Mouse (Mus musculus) kidney, adult 8-10 months (tissue): ENCODE measurements around the gene Agbl5.

ENCODE experiments used
- DNase-seq, 2 experiments: peaks; one replicate each; pipeline ENCODE4 v3.0.0; 2022

Agbl5 gene

GRCm38 (mm10) chr5:30887858-30888336 lies 597 bp upstream of the Agbl5 start:
- peak; percentile 93 to 96 for DNase-seq

DNA sequence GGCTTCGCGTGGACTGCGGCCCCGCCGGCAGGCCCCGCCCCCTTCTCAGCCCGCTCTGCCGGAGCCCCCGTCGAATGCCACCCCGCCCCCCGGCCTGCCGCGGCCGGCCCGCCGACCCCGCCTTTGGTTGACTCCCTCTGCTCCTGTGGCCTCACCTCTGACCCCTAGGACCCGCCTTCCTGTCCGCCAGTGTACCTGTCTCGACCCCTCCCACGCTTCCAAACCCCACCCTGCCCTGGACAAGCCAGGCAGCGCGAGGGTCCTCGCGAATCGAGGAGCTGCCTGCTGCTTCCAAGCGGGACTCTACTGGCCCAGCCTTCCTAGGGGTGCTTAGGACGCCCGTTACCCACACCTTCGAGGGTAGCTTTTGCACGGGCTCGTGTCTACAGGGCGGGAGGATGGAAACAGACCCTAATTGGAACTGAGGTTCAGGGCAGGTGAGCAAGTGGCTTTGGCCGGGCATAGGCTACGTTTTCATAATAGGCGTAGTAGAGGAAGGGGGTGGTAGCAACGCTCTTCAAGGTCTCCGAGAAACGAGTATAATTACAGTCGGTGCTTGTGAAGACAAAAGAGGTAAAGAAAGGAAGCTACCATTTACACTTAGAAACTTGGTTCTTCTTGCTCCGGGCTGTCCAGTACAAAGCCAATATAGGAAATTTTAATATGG lies 727 bp downstream of the Agbl5 start:
- DNase-seq = no peak

DNA sequence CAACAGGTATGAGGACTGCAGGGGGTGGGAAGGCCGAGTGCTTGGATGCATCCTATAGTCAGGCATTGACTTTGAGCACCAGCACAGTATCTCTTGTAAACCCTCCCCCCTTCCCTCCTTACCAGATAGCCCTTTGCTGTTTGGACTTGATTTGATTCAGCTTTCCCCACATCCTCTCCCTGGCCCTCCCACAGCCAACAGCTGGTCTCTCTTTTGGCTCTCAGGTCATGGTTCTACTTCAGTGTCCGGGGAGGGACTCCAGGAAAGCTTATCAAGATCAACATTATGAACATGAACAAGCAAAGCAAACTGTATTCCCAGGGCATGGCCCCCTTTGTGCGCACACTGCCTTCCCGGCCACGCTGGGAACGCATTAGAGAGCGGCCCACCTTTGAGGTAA lies 1.9 kb downstream of the Agbl5 start:
- DNase-seq = no peak

- DNase-seq = no peak
Observed at GRCm38 (mm10) chr5:30901860-30902259, 13.4 kb downstream of the Agbl5 start.

DNA sequence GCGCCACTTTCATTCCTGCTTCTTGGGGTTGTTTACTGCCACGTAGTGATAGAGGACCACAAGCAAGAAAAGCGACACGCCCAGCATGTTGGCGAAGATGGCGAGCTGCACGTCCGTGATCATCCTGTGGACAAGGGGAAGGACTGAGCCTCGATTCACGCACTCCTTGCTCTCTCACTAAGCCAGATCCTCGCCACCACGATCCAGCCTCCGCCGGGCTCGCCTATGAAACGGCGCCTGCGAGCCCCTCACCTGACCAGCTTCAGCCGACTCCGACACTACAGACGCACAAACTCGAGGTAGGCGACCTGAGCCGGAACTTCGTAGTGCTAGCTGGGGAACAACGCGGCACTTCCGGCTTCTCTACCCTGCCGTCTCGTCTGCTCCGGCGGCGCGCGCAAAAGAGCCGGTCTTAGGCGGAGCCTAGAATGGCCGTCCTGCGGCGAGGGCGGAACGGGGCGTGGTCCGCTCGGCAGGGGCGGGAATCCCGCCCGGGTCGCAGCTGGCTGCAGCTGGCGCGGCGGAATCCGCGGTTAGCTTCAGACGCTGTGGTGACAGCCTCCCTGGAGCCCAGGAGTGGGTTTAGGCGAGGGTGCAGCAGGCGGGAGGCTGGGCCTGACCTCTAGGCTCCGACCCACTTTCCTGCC lies 19.0 kb downstream of the Agbl5 start, which contains the start of gene Ost4:
Gene Ost4 (minus strand): TSS at position 376 of the 647 bp plus-strand sequence.
- peak; percentile 97 to 98 for DNase-seq

DNA sequence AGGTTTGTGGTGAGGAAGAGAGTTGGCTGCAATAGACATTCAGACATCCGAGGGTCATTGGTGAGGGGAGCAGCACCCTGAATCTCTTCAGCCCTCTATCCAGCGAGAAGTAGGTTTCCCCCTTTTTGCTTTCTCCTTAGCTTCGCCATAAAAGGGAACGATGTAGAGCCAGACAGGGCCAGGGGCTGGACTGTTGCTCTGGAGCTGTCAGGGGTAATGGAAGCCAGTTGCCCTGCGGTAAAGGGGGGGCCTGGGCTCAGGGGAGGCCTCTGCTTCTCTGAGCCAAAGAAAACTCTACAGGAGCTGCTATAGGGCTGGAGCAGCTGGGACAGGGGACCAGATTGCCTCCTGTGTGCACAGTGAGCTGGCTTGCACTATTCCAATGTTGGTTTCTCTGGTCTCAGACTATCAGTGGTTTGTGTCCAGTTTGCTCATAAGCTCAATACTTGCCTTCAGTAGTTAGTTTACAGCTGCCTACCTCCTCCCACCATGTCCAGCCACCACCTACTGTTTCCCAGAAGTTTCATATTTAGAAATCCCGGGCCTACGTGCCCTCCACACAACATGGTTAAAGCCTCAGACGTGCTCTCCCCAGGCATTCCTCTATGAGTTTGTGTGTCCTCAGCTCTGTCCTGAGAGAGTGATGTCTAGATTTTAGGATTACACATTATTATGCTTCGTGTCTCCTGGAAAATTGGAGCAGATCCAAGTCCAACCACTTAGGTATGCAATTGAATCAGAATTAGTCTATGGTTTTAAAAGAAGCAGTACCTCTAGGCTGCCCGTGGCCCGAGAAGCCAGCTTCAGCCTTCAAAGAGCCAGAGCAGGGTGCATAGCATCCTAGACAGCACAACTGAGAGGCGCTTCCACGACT lies 20.2 kb downstream of the Agbl5 start:
- DNase-seq = no peak

GRCm38 (mm10) chr5:30909300-30909659 lies 20.8 kb downstream of the Agbl5 start:
- peak; percentile 81 to 89 for DNase-seq

GRCm38 (mm10) chr5:30909863-30910262 lies 21.4 kb downstream of the Agbl5 start:
- no peak for DNase-seq

DNA sequence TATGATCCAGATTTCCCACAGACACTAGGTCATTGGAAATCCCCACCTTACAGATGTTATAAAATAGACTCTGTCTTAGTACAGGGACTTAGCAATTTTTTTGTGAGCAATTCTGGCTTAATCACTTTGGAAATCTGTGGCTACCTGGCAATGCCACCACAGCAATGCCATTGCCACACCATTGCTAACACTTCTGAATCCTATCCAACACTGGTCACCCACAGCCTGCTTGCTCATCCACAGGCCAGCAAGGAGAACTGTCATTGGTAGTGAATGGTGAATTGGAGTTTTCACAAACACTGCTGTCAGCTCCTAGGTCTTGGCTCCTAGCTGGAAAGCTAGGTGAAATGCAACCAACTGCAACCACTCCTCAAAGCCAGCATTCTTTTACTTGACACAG lies 22.0 kb downstream of the Agbl5 start:
- DNase-seq = peak in 1 of 2 experiments; percentile 45

GRCm38 (mm10) chr5:30912156-30912555 lies 23.7 kb downstream of the Agbl5 start:
- DNase-seq = no peak

DNA sequence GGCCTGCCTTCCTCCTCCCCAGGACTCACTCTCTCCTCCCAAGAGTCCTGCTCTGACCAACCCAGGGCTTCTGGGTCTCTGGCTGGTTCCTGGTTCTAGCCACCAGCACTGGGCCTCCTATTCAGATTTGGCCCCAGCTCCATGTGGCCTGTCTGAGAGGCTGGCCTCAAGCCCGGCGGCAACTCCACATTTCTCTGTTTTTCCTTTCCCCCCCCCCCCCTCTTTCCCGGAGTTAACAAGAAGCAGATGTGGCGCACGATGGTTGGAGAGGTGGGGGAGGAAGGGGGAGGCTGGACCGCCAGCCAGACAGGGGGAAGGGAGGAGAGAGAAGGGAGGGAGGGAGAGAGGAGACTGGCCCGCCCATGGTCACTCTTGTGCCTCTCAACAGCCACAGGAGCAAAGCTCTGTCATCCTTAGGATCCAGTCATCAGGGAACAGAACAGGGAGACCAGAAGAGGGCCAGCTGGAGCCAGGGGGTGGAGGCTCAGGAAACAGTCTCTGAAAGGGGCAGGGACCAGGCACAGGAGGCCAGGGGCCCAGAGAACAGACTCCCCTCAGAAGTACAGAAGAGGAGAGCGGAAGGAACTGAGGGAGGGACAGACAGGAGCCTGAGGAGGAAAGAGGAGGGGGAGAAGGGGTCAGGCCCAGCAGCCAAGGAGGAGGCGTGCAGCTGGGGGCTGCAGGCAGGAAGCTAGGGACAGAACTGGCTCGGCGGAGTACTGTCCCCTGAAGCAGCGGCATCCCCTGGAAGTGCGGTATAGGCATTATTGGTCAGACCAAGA lies 24.8 kb downstream of the Agbl5 start, which contains the start of gene Emilin1:
Gene Emilin1 (plus strand): TSS at position 343 of the 782 bp plus-strand sequence.
- peak in 1 of 2 experiments; percentile 58 for DNase-seq

- no peak for DNase-seq
Observed at GRCm38 (mm10) chr5:30914101-30914635, 25.7 kb downstream of the Agbl5 start.

DNA sequence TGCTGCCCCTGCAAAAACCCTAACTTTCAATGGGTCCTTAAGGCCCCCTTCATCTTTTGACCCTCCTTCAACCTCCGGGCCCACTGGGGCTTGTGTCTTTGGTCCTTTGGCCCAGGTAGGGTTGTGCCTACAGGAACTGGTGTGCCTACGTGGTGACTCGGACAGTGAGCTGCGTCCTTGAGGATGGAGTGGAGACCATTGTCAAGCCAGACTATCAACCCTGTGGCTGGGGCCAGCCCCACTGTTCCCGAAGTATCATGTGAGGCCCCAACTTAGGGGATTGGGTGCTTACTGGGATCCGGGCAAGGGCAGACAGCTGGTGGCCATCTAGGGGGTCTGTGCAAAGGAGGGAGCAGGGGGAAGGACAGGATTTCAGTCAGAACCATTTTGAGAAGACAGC lies 26.4 kb downstream of the Agbl5 start:
- DNase-seq = no peak

DNA sequence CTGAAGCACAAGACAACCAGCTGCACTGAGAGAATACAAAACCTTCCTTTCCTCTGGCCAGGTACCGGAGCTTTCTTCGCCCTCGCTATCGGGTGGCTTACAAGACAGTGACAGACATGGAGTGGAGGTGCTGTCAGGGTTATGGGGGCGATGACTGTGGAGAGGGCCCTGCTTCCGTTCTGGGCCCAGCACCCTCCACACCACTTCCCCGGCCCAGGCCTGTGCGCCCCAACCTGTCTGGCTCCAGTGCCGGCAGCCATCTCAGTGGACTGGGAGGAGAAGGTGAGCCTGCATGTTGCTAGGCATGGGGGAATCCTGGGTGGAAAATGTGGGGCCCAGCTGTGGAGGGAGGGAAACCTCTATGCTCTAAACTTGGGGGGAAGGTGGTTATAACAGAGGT lies 27.0 kb downstream of the Agbl5 start:
- DNase-seq = no peak

DNA sequence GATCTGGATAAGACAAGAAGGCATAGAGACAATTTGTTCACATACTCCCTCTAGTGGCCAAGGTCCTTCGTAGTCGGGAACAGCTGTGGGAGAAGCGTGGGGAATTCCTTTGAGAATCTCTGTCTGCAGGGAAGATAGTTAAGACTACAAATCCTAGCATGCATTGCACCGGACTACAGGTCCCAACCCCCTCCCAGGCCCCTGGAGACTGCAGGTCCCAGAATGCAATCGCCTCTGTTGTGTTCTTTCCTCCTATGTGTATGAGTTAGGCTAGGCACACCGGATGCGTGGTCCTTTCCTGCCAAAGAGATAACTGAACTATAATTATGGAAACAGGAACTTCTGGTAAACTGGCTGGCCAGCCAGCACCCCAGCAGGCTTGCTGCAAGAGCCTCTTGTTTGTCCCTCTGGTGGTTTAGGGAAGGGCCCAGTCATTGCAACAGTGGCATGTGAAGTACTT lies 27.5 kb downstream of the Agbl5 start:
- DNase-seq = peak; percentile 93 to 97

- DNase-seq = no peak
Observed at GRCm38 (mm10) chr5:30916841-30917240, 28.3 kb downstream of the Agbl5 start.

DNA sequence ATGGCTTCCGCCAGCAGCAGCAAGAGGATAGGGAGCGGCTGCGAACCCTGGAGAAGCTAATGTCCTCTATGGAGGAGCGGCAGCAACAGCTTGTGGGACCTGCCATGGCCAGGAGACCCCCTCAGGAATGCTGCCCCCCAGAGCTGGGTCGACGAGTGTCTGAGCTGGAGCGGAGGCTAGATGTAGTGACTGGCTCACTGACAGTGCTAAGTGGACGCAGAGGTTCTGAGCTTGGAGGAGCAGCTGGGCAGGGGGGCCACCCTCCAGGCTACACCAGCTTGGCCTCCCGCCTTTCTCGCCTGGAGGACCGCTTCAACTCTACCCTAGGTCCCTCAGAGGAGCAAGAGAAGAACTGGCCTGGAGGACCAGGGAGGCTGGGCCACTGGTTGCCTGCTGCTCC lies 28.9 kb downstream of the Agbl5 start:
- DNase-seq = no peak

GRCm38 (mm10) chr5:30917891-30918670 lies 29.6 kb downstream of the Agbl5 start:
- no peak for DNase-seq

GRCm38 (mm10) chr5:30918691-30919090 lies 30.2 kb downstream of the Agbl5 start:
- no peak for DNase-seq

- no peak for DNase-seq
Observed at GRCm38 (mm10) chr5:30919831-30920614, 31.5 kb downstream of the Agbl5 start.
